Mouse (Mus musculus) heart, postnatal 0 days (tissue): ENCODE measurements around the gene Kif2a. TPM values are rescaled to one million over a fixed set of nuclear protein-coding genes. Genes with fewer than 3 reads are reported as not detected.

Source experiments
- ATAC-seq: fragments of 200-750 bp; cut with Nextera tagmentation; 2 replicates; pipeline ENCODE4 v1.8.0; 2017; ENCODE audit warnings: low read depth, moderate number of reproducible peaks, moderate library complexity; ENCODE audit not compliant: insufficient read depth
- DNase-seq: peaks from one replicate; pipeline ENCODE4 v3.0.0-alpha.2; 2016; ENCODE audit warnings: low spot score
- H3K27ac ChIP-seq: fragments of 300-500 bp; sonication (generic); 2 replicates; pipeline ENCODE4 v1.5.1; 2014; ENCODE audit warnings: low read depth, mild to moderate bottlenecking
- H3K27me3 ChIP-seq: fragments of 300-500 bp; sonication (generic); 2 replicates; pipeline ENCODE4 v1.6.1; 2014; ENCODE audit warnings: low read length, mixed read lengths; ENCODE audit not compliant: control insufficient read depth, insufficient read depth
- H3K36me3 ChIP-seq: fragments of 300-500 bp; sonication (generic); replicated peaks from 2 replicates; pipeline ENCODE4 v1.6.1; 2014; ENCODE audit warnings: low read length, mixed read lengths; ENCODE audit not compliant: control insufficient read depth, insufficient read depth
- H3K4me1 ChIP-seq: fragments of 300-500 bp; sonication (generic); 2 replicates; pipeline ENCODE4 v1.6.1; 2014; ENCODE audit warnings: antibody characterized with exemption; ENCODE audit not compliant: control insufficient read depth, insufficient read depth
- H3K4me2 ChIP-seq: fragments of 300-500 bp; sonication (generic); 2 replicates; pipeline ENCODE4 v1.6.1; 2014; ENCODE audit warnings: low read depth, mild to moderate bottlenecking, low read length, moderate library complexity
- H3K4me3 ChIP-seq: fragments of 300-500 bp; sonication (generic); 2 replicates; pipeline ENCODE4 v1.5.1; 2014; ENCODE audit warnings: low read depth, low read length
- H3K9ac ChIP-seq: fragments of 300-500 bp; sonication (generic); replicated peaks from 2 replicates; pipeline ENCODE4 v1.6.1; 2014; ENCODE audit warnings: low read depth, low read length, mixed read lengths
- H3K9me3 ChIP-seq: fragments of 300-500 bp; sonication (generic); replicated peaks from 2 replicates; pipeline ENCODE4 v1.6.1; 2016; ENCODE audit warnings: low read length; ENCODE audit not compliant: control insufficient read depth
- CTCF ChIP-seq: IDR thresholded peaks from 2 replicates; pipeline ENCODE4 v1.5.1; 2016; ENCODE audit warnings: antibody characterized with exemption, control low read depth, low read depth
- EP300 ChIP-seq: IDR thresholded peaks from 2 replicates; pipeline ENCODE4 v1.6.1; 2016; ENCODE audit warnings: antibody characterized with exemption, low read depth
- WGBS: fragments of 180-500 bp; shearing (Covaris S2); extraction: QIAGEN DNeasy Blood & Tissue Kit; methylation state at CpG from one replicate; pipeline ENCODE4 v1.1.7; 2014; 5-methylcytosine and 5-hydroxymethylcytosine counted together
- polyA plus RNA-seq: library from polyadenylated mRNA; unstranded; fragments of >200 nt; fragmentation: Nextera tagmentation; extraction: Ambion mirVana; gene quantifications from 2 replicates; pipeline ENCODE4 v1.2.1, GENCODE M21; 2015
- total RNA-seq: library from RNA; depleted of rRNA; stranded (reverse); fragments of >200 nt; gene quantifications from 2 replicates; pipeline ENCODE4 v1.2.3, GENCODE M21; 2014; ENCODE audit warnings: low replicate concordance

Gene Kif2a
- total and polyA plus RNA-seq, 2 experiments from 2014 or later, result 6.5 to 11.7 TPM

GRCm38 (mm10) chr13:107019443-107019842 lies 2.5 kb downstream of the Kif2a start:
- Histone ChIP-seq H3K9me3 (no peaks in the 10 kb centered on the region), H3K27ac (no peak overlapping the region), H3K4me3 (no peak overlapping the region)

DNA sequence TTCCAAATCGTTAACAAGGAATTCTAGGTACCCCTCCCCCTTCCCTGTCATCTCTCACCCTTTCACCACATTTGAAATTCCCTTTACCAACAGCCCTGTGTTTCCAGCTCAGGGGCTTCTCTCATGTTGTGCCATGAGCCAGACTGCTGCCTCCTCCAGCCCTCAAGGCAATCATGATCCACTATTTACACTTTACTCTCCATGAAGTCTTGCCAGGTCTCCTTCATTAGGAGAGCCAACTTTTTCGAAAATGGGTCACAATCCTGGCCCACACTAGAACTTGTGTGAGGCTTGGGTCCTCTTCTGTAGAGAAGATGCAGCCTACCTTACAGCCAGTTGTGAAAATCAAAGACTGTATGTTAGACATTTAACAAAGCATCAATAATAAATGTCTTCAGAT lies 8.0 kb downstream of the Kif2a start:
- H3K4me2 ChIP-seq, result no peak overlapping the region
- H3K36me3 ChIP-seq, result no peaks in the 10 kb centered on the region
- H3K27me3 ChIP-seq, result no peaks in the 10 kb centered on the region
- H3K9me3 ChIP-seq, result no peaks in the 10 kb centered on the region
- peaks cover 33% of the 10 kb centered on the region for H3K4me1 ChIP-seq
- H3K9ac ChIP-seq, result no peak overlapping the region
- WGBS, result 42% methylated on average over 2 of the region's 2 CpGs
- ATAC-seq, result no peak
- DNase-seq, result no peak
- TF ChIP-seq CTCF (no peak), EP300 (no peak)
- H3K4me3 ChIP-seq, result no peak overlapping the region
- no peak overlapping the region for H3K27ac ChIP-seq

More at GRCm38 (mm10) chr13:107019443-107019842, 2.5 kb downstream of the Kif2a start:
- Histone ChIP-seq H3K36me3 (no peaks in the 10 kb centered on the region), H3K27me3 (no peaks in the 10 kb centered on the region), H3K4me1 (peaks cover 5% of the 10 kb centered on the region; the same call in 1 of the 2 replicates), H3K4me2 (no peak overlapping the region), H3K9ac (no peak overlapping the region)
- TF ChIP-seq CTCF (no peak), EP300 (no peak)
- no peak for DNase-seq
- no peak for ATAC-seq
- 51% methylated on average over 2 of the region's 2 CpGs for WGBS

DNA sequence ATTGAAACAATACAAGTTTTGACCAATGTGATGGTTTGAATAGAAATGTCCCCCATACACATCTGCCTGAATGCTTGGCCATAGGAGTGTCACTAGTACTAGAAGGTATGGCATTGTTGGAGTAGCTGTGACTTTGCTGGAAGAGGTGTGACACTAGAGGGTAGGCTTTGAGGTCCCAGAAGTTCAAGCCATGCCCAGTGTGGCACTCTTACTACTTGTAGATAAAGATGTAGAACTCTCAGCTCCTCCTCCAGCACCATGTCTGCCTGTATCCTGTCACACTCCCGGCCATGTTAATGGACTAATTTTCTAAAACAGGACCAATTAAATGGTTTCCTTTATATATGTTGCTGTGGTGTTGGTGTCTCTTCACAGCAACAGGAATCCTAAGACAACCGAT lies 10.3 kb downstream of the Kif2a start:
- H3K27me3 ChIP-seq, result no peaks in the 10 kb centered on the region
- H3K4me3 ChIP-seq, result no peak overlapping the region
- no peak overlapping the region for H3K27ac ChIP-seq
- ATAC-seq (no peak), DNase-seq (no peak)
- no peaks in the 10 kb centered on the region for H3K9me3 ChIP-seq
- H3K4me1 ChIP-seq, result peaks cover 39% of the 10 kb centered on the region
- H3K4me2 ChIP-seq, result no peak overlapping the region
- WGBS, result 67% methylated on average over 2 of the region's 2 CpGs
- no peaks in the 10 kb centered on the region for H3K36me3 ChIP-seq
- TF ChIP-seq EP300, result no peak
- no peak for TF ChIP-seq CTCF
- H3K9ac ChIP-seq, result no peak overlapping the region

GRCm38 (mm10) chr13:107008174-107008573 lies 13.8 kb downstream of the Kif2a start:
- Histone ChIP-seq H3K4me1 (peaks cover 23% of the 10 kb centered on the region), H3K27ac (no peak overlapping the region), H3K9ac (no peak overlapping the region), H3K4me2 (no peak overlapping the region), H3K36me3 (no peaks in the 10 kb centered on the region), H3K27me3 (no peaks in the 10 kb centered on the region), H3K9me3 (no peaks in the 10 kb centered on the region), H3K4me3 (no peak overlapping the region)
- 48% methylated on average over 4 of the region's 4 CpGs for WGBS
- ATAC-seq, result no peak
- no peak for DNase-seq
- no peak for TF ChIP-seq CTCF

DNA sequence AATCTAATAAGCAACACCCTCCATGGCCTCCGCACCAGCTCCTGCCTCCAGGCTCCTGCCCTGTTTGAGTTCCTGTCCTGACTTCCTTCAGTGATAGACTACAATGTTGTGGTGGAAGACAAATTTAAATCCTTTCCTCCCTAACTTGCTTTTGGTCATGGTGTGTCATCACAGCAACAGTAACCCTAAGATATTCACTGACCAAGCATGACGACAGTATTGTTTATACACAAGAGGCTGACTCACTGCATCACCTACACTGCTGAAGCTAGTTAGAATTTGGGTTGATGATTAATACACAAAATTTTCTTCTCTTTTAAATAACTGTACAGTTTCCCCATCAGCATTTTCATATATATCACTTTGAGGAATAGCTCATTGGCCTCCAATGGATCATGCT lies 18.7 kb downstream of the Kif2a start:
- no peak overlapping the region for H3K9ac ChIP-seq
- no peaks in the 10 kb centered on the region for H3K9me3 ChIP-seq
- 96% methylated on average over 2 of the region's 2 CpGs for WGBS
- H3K27ac ChIP-seq, result no peak overlapping the region
- DNase-seq, result no peak
- no peak for TF ChIP-seq CTCF
- H3K27me3 ChIP-seq, result no peaks in the 10 kb centered on the region
- ATAC-seq, result no peak
- H3K4me2 ChIP-seq, result no peak overlapping the region
- no peaks in the 10 kb centered on the region for H3K36me3 ChIP-seq
- H3K4me1 ChIP-seq, result peaks cover 10% of the 10 kb centered on the region
- H3K4me3 ChIP-seq, result no peak overlapping the region

DNA sequence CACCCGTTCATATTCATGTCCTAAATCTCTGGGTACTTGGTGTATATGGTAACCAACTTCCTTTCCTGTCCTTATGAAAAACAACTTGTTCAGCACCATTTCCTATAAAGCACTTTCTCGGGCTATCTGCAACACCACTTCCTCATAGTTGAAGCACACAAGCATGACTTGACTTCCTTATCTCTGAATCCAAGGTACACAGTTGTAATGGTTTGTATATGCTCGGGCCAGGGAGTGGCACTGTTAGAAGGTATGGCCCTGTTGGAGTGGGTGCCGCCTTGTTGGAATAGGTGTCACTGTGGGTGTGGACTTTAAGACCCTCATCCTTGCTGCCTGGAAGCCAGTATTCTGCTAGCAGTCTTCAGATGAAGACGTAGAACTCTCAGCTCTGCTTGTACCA lies 23.3 kb downstream of the Kif2a start:
- ATAC-seq, result no peak
- no peaks in the 10 kb centered on the region for H3K27me3 ChIP-seq
- H3K4me1 ChIP-seq, result peaks cover 32% of the 10 kb centered on the region
- 56% methylated on average over 5 of the region's 5 CpGs for WGBS
- DNase-seq, result no peak
- H3K36me3 ChIP-seq, result no peaks in the 10 kb centered on the region
- no peak overlapping the region for H3K4me3 ChIP-seq
- H3K27ac ChIP-seq, result 0 out of 2 replicates have a peak overlapping the region, but pooled peaks have one; percentile 7
- H3K9me3 ChIP-seq, result no peaks in the 10 kb centered on the region
- TF ChIP-seq EP300 (no peak), CTCF (no peak)
- no peak overlapping the region for H3K4me2 ChIP-seq
- H3K9ac ChIP-seq, result no peak overlapping the region
